Mouse (Mus musculus) MEL (cell line): ENCODE data around the gene Slc45a1. TPM values are rescaled to one million over a fixed set of nuclear protein-coding genes. Genes with fewer than 3 reads are reported as not detected.

Source experiments
- DNase-seq: peaks from one replicate; pipeline ENCODE4 v3.0.0; 2011; ENCODE audit warnings: low read depth, low spot score
- H3K27ac ChIP-seq: 2 replicates; pipeline ENCODE4 v1.5.1; 2012; ENCODE audit warnings: low read depth, mild to moderate bottlenecking, control low read depth, low read length, moderate library complexity; ENCODE audit not compliant: control insufficient read depth
- H3K27me3 ChIP-seq, 2 experiments: fragments of 150-350 bp in 1 of 2; sonication (generic) in 1 of 2; 2 replicates each; pipeline ENCODE4 v1.6.1; 2012; ENCODE audit warnings: low read length in 2 of 2, mild to moderate bottlenecking in 2 of 2, improper control_type of control experiment in 1 of 2, moderate library complexity in 1 of 2; ENCODE audit not compliant: insufficient read depth in 2 of 2, control insufficient read depth in 1 of 2
- H3K36me3 ChIP-seq, 2 experiments: 2 replicates each; pipeline ENCODE4 v1.6.1; 2012 to 2014; ENCODE audit warnings: low read length in 2 of 2, improper control_type of control experiment in 1 of 2, inconsistent platforms in 1 of 2, mild to moderate bottlenecking in 1 of 2; ENCODE audit not compliant: insufficient read depth in 2 of 2, control insufficient read depth in 1 of 2
- H3K4me1 ChIP-seq, 2 experiments: fragments of 150-350 bp in 1 of 2; sonication (generic) in 1 of 2; 2 replicates each; pipeline ENCODE4 v1.6.1; 2012; ENCODE audit warnings: low read length in 2 of 2, improper control_type of control experiment in 1 of 2, mild to moderate bottlenecking in 1 of 2; ENCODE audit not compliant: insufficient read depth in 2 of 2, control insufficient read depth in 1 of 2
- H3K4me3 ChIP-seq, 2 experiments: fragments of 150-350 bp in 1 of 2; sonication (generic) in 1 of 2; 2 replicates each; pipeline ENCODE4 v1.5.1; 2012; ENCODE audit warnings: low read depth in 2 of 2, low read length in 2 of 2, mild to moderate bottlenecking in 2 of 2, moderate library complexity in 2 of 2, control low read depth in 1 of 2, improper control_type of control experiment in 1 of 2; ENCODE audit not compliant: control insufficient read depth in 1 of 2, insufficient read depth in 1 of 2
- H3K79me2 ChIP-seq: 2 replicates; pipeline ENCODE4 v1.6.1; 2012; ENCODE audit warnings: mild to moderate bottlenecking, low read length, moderate library complexity; ENCODE audit not compliant: control insufficient read depth, poor library complexity, insufficient read depth
- H3K9ac ChIP-seq: 2 replicates; pipeline ENCODE4 v1.6.1; 2012; ENCODE audit warnings: low read depth, mild to moderate bottlenecking, control low read depth, low read length, moderate library complexity; ENCODE audit not compliant: control insufficient read depth, poor library complexity, severe bottlenecking
- H3K9me3 ChIP-seq: fragments of 150-350 bp; sonication (generic); replicated peaks from 2 replicates; pipeline ENCODE4 v1.6.1; 2012; ENCODE audit warnings: mild to moderate bottlenecking, low read length, improper control_type of control experiment, moderate library complexity; ENCODE audit not compliant: insufficient read depth
- CTCF ChIP-seq, 3 experiments: IDR thresholded peaks in 2 of 3; conservative IDR thresholded peaks in 1 of 3; 2 replicates each; pipeline ENCODE4 v1.5.1; 2011 to 2012; ENCODE audit warnings: low read length in 3 of 3, low read depth in 2 of 3, mild to moderate bottlenecking in 2 of 3, improper control_type of control experiment in 1 of 3, inconsistent platforms in 1 of 3, mixed read lengths in 1 of 3, moderate library complexity in 1 of 3; ENCODE audit not compliant: control insufficient read depth in 1 of 3, insufficient read depth in 1 of 3, poor library complexity in 1 of 3, severe bottlenecking in 1 of 3
- E2F4 ChIP-seq: IDR thresholded peaks from 2 replicates; pipeline ENCODE4 v1.6.1; 2011; ENCODE audit warnings: low read depth, low read length, improper control_type of control experiment, borderline replicate concordance
- GABPA ChIP-seq: IDR thresholded peaks from 2 replicates; pipeline ENCODE4 v1.6.1; 2012; ENCODE audit warnings: low read depth, mild to moderate bottlenecking, inconsistent platforms, low read length, improper control_type of control experiment, moderate library complexity
- GATA1 ChIP-seq: IDR thresholded peaks from 2 replicates; pipeline ENCODE4 v1.6.1; 2011; ENCODE audit warnings: low read depth, low read length, improper control_type of control experiment
- HCFC1 ChIP-seq: IDR thresholded peaks from 2 replicates; pipeline ENCODE4 v1.6.1; 2012; ENCODE audit warnings: low read depth, mild to moderate bottlenecking, inconsistent platforms, low read length, improper control_type of control experiment, moderate library complexity
- MAX ChIP-seq: IDR thresholded peaks from 2 replicates; pipeline ENCODE4 v1.6.1; 2011; ENCODE audit warnings: low read length, improper control_type of control experiment
- MAZ ChIP-seq: IDR thresholded peaks from 2 replicates; pipeline ENCODE4 v1.6.1; 2012; ENCODE audit warnings: low read depth, mild to moderate bottlenecking, inconsistent platforms, low read length, improper control_type of control experiment
- MXI1 ChIP-seq: IDR thresholded peaks from 2 replicates; pipeline ENCODE4 v1.6.1; 2011; ENCODE audit warnings: mild to moderate bottlenecking, low read depth, low read length, improper control_type of control experiment
- NELFE ChIP-seq: IDR thresholded peaks from 2 replicates; pipeline ENCODE4 v1.6.1; 2011; ENCODE audit warnings: low read depth, low read length, improper control_type of control experiment
- POLR2A ChIP-seq, 2 experiments: IDR thresholded peaks; 2 replicates each; pipeline ENCODE4 v1.6.1; 2011 to 2012; ENCODE audit warnings: low read length in 2 of 2, mild to moderate bottlenecking in 2 of 2, control low read depth in 1 of 2, improper control_type of control experiment in 1 of 2, low read depth in 1 of 2, moderate library complexity in 1 of 2; ENCODE audit not compliant: control insufficient read depth in 1 of 2, insufficient read depth in 1 of 2, poor library complexity in 1 of 2
- SIN3A ChIP-seq: IDR thresholded peaks from 2 replicates; pipeline ENCODE4 v1.6.1; 2012; ENCODE audit warnings: low read length, improper control_type of control experiment, inconsistent platforms
- TAL1 ChIP-seq: IDR thresholded peaks from 2 replicates; pipeline ENCODE4 v1.6.1; 2012; ENCODE audit warnings: mild to moderate bottlenecking, inconsistent platforms, low read length, moderate library complexity, mixed read lengths
- TBP ChIP-seq: IDR thresholded peaks from 2 replicates; pipeline ENCODE4 v1.8.0; 2011; ENCODE audit warnings: low read depth, low read length, improper control_type of control experiment
- USF1 ChIP-seq: IDR thresholded peaks from 2 replicates; pipeline ENCODE4 v1.6.1; 2014; ENCODE audit warnings: low read depth, mild to moderate bottlenecking, inconsistent platforms, low read length, improper control_type of control experiment, moderate library complexity
- polyA plus RNA-seq, 2 experiments: library from polyadenylated mRNA; stranded (reverse) in 1 of 2; unstranded in 1 of 2; fragments of >175 nt in 1 of 2; fragments of >200 nt in 1 of 2; gene quantifications; 2 replicates each; pipeline versions ENCODE4 v1.2.1 to v1.2.4; 2012; ENCODE audit warnings: low replicate concordance in 2 of 2, low read depth in 1 of 2; ENCODE audit not compliant: insufficient read length in 2 of 2, insufficient read depth in 1 of 2, missing spikeins in 1 of 2
- total RNA-seq: library from RNA; depleted of rRNA; stranded (reverse); fragments of 300-350 nt; gene quantifications from 2 replicates; pipeline ENCODE4 v1.2.3, GENCODE M21; 2012

Gene Slc45a1
- total and polyA plus RNA-seq, 3 experiments: not detected

DNA sequence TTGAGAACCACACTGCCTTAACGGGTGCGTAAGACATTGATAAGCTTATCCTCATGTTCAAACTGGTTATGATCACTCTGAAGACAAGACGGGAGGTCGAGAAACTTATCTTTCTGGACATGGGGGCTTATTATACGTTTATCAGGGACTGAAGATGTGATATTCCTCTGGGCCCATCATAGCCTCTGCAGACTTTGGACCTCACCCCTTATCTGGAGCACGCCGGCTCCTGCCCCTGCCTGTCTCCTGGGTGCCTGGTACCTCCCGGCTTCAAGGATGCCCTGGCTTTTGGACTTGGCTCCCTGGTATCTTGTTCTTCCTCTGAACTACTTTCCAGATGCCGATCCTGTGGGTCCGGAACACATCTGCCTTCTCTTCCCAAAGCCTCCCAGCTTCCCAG lies 37.6 kb upstream of the Slc45a1 start:
- Histone ChIP-seq H3K4me1 (peaks cover 0 to 14% of the 10 kb centered on the region in 2 experiments; a peak in 2 of 4 replicates), H3K9ac (no peak overlapping the region), H3K9me3 (no peaks in the 10 kb centered on the region), H3K4me3 (no peak overlapping the region), H3K27me3 (peaks cover 0 to 2% of the 10 kb centered on the region in 2 experiments; a peak in 1 of 4 replicates), H3K36me3 (peaks cover 0 to under 1% of the 10 kb centered on the region in 2 experiments; a peak in 1 of 4 replicates), H3K27ac (no peak overlapping the region), H3K79me2 (no peaks in the 10 kb centered on the region)
- TF ChIP-seq POLR2A (IDR thresholded peaks at IDR 0.05; ENCODE audit: control insufficient read depth in 1 of 2, insufficient read depth in 1 of 2, low read depth in 1 of 2, low read length in 2 of 2, poor library complexity in 1 of 2) (no peak), GABPA (no peak), USF1 (no peak), MAZ (no peak), MAX (no peak)
- DNase-seq: no peak

DNA sequence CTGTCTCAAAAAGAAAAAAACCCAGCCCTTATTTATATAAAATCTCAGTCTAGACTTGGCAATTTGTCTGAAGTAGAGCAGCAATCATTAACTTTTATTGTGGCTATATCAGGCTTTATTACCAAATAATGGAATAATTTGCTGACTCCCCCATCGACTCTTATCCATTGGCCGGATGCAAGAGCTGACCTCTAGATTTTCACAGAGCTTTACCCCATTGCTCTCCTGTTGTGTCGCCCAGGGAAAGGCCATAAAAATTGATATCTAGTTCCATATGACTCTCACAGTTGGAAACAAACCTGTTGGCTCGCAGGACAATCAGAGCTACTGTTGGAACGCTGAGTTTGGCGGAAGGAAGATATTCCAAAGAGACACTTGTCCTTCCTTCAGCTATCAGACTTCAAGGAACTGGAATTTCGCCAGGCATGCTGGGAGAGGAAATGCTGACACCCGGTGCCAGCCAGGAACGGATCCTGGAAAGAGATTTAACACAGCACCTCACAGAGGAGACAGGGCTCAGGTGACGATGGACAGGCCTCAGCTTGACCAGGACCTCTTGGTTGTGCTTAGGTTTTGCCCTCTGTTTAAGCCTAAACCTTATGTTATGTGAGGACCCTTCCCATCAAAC lies 35.3 kb upstream of the Slc45a1 start:
- no peak for DNase-seq
- Histone ChIP-seq H3K27ac (no peak overlapping the region), H3K27me3 (peaks cover 0 to 2% of the 10 kb centered on the region in 2 experiments; a peak in 2 of 4 replicates), H3K4me3 (no peak overlapping the region), H3K4me1 (peaks cover 0 to 1% of the 10 kb centered on the region in 2 experiments; a peak in 1 of 4 replicates), H3K9me3 (no peaks in the 10 kb centered on the region), H3K79me2 (no peaks in the 10 kb centered on the region), H3K9ac (no peak overlapping the region), H3K36me3 (no peaks in the 10 kb centered on the region)
- TF ChIP-seq NELFE (no peak), MXI1 (no peak), GATA1 (no peak), TAL1 (no peak), SIN3A (no peak), E2F4 (no peak), HCFC1 (no peak)

DNA sequence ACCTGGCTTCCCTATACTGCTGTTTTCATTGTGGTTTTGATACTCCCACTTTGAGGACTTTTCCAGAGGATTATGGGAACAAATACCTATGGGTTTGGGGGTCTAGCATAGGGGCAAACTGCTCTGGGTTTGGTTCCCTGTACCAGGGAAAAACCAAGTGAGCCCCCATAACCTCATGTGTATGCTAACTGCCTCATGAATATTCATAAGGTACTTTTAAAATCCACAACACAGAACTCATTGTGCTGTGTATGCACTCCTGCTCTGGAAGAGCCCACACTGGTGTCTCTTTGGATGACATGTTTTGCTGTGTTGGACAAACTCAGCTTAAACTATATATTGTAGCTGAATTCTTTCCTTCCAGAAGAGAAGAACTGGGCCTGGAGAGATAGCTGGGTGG lies 34.6 kb upstream of the Slc45a1 start:
- no peak overlapping the region for H3K27ac ChIP-seq
- H3K36me3 ChIP-seq: no peaks in the 10 kb centered on the region
- H3K9ac ChIP-seq: no peak overlapping the region
- no peaks in the 10 kb centered on the region for H3K4me1 ChIP-seq
- TF ChIP-seq TBP: peak; percentile 82
- TF ChIP-seq CTCF (IDR thresholded peaks at IDR 0.05 in 2 of 3, conservative IDR thresholded peaks at IDR 0.05 in 1 of 3; ENCODE audit: control insufficient read depth in 1 of 3, insufficient read depth in 1 of 3, low read depth in 2 of 3, low read length in 3 of 3, poor library complexity in 1 of 3, severe bottlenecking in 1 of 3): no peak
- no peaks in the 10 kb centered on the region for H3K79me2 ChIP-seq
- H3K9me3 ChIP-seq: no peaks in the 10 kb centered on the region
- H3K4me3 ChIP-seq: no peak overlapping the region
- no peak for DNase-seq
- peaks cover 0 to 2% of the 10 kb centered on the region in 2 experiments; a peak in 2 of 4 replicates for H3K27me3 ChIP-seq
